Mouse (Mus musculus): ENCODE data around the gene Nxph1.

Nxph1 gene

DNA sequence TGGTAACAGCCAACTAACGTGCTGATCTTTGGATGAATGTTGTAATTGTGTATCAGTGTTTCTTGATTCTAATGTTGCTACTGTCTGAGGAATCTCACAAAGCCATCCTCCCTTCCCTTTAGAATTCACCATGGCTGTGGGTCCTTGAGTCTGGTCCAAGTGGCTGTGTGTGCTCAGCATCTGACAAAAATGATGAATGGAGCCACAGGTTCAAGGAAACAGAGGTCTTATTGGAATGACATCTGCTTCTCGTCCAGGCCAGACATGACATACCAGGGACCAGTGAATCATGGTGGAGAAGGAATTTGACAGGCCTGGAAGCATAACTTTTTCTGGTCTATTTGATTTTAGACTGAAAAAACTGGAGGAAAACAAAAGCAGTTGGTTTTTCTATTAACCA is 22.3 kb downstream of the Nxph1 start:
- DNase-seq, result no peak

DNA sequence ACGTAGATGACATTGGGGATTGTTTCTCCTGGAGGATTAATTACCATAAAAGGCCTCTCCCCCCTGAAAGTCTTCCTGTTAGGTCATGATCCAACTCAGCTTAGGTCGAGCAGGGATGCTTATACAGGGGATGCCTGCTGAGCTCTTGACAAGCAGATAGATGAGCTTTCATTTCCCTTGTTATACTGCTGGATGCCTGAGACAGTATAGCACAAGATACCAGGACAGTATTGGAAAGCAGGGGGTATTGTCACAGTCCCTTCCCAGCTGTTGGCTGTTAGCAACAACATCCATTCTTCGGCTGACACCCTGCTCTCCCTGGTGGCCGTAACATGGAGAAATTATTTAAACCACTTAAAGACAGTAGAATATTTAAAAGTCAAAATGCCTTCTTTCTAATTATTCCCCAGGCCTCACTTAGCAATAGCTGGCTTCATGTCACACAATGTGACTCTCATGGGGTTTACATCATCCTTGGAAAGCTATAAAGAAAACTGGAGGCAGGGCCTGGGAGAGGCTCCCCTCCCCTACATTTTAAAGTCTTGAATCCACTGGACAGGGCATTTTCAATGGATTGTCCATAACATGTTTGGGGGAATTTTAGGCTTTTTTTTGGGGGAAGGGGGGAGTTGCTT is 31.1 kb downstream of the Nxph1 start:
- DNase-seq, result no peak

DNA sequence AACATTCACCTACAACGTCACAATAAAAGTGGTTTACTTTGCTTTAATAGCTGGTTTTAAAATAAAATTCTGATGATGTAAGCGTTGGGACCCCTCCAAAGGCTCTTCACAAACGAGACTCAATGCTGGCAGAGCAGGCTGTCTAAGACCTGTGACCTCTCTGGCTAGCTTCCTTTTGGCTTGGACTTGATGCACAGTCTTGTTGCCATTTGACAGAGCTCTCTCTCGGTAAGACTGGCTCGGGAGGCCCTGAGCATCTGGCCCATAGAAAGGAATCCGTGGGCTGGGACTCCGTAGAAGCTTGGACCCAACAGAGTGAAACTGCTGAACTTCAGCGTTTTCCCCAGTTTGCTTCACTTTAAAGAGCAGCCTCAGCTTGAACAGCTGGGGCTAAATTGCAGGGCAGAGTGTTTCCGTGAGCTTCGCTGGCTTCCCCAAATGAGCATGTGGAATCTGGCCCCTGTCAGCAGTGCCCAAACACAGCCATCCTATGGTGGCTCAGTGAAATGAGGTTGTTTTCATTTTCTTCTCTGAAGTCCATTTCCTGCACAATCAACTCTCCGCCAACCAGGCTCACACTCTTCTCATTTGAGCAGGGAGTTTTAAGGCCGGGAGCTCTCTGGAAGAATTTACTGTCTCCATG is 48.2 kb downstream of the Nxph1 start:
- DNase-seq, result peak; percentile 4 to 18

GRCm38 (mm10) chr6:8997326-8997725 is 49.1 kb downstream of the Nxph1 start:
- DNase-seq, result no peak

DNA sequence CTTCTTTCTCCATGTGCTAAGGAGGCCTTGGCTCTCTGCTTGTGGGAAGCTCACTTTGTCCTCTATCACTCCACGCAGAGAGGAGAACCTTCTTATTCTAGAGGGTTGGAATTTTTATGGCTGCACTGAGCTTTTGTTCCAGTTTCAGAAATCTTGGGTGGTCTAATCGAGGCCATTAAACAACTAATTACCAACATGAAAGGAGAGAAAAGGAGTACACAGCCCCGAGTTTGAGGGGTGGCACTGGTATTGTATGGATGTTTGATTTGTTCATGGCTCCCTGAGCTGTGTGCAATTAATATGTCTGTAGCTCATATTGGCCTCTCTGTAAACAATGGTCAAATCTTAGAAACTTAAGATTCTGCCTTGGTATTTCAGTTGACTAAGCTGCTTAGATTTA is 54.5 kb downstream of the Nxph1 start:
- DNase-seq, result no peak

DNA sequence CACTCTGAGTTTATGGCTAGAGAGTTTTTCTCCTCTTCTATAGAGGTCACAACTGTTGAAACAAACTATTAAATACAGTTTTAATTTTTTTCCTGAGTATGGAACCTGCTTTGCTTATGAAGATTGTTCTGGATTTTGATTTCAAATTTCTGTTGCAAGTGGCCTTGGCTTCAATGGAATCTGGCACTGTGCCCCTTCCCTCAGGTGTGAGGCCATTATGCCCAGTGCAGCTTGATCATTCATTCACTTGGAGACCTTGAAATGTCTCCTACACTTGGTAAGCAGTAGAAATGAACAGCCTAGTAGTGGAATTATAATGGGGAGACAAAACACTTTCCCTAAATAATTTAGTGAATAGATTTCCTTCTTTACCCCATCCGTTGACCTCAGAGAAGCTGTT is 78.4 kb downstream of the Nxph1 start:
- no peak for DNase-seq

DNA sequence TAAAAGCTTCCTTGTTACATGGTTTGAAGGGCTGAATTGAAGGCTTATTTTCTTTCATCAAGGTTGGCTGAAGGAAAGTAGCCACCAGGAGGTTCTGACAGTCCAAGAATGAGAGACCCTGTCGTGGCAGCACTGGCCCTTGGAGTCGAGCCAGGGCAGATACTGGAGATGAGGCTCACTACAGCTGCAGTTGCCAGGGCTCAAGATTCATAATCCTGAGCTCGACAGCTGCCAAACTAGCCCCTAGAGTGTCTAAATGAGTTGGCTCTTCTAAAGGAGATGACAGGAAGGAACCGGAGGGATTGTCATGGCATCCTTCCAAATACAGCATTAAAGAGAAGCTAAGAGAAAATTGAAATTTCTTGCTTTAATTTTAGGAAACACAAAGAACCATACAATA is 78.9 kb downstream of the Nxph1 start:
- no peak for DNase-seq

- DNase-seq, result no peak
These were observed 80.3 kb downstream of the Nxph1 start for GRCm38 (mm10) chr6:9028501-9028900.

DNA sequence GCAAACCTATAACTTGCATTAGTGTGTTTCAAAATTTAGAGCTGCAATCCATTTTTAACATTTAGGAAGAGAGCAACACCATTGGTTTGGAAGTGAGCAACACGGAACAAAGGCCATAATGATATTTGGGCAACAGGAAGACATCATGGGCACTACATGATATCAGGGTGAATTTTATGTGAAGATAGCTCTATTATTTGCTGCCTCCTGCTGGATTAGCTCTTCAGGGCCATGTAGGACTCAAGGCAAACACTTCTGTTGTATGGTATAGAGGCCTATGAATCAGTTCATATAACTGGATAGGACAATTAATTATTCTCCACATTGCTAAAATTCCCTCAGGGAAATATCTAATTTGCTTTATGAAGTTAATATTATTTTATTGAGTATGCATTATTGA is 91.1 kb downstream of the Nxph1 start:
- DNase-seq, result no peak

GRCm38 (mm10) chr6:9040991-9041390 is 92.8 kb downstream of the Nxph1 start:
- DNase-seq, result no peak

DNA sequence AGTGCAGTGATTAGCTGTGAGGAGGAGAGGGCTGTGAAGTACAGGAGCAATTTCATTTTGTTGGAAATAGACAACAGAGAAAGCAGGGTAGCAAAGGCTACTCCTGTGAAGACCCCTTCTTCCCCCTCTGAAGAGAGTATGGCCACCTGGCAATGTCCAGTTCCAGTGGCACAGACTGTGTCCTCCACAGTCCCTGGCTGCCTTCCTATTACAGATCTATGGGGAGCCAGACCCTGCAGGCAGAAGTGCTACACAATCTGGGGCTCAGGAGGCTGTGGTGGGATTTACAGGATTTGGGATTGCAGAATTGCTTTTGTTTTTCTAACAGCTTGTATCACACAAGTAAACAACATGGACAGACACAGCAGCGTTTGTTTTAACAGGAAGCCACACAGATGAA is 94.2 kb downstream of the Nxph1 start:
- DNase-seq, result no peak

DNA sequence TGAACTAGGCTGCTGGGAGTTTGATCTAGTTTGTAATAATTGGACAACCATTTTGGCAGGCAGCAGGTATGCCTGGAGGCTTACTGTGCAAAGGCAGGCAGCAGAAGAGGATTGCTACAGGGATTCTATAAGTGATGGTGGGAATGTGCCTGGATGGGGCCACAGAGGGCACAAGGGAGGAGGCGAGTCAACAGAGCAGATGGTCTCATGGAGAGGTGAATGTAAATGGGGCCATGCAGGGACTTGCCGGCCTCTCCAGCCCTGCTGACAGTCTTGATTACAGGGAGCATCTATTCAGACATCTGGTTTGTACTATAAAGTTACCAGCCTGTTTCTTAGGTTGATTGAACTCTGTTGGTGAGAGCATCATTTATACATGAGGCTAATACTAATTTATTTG is 98.6 kb downstream of the Nxph1 start:
- DNase-seq, result no peak

- DNase-seq, result no peak
These were observed 113.3 kb downstream of the Nxph1 start for GRCm38 (mm10) chr6:9061261-9062105.

DNA sequence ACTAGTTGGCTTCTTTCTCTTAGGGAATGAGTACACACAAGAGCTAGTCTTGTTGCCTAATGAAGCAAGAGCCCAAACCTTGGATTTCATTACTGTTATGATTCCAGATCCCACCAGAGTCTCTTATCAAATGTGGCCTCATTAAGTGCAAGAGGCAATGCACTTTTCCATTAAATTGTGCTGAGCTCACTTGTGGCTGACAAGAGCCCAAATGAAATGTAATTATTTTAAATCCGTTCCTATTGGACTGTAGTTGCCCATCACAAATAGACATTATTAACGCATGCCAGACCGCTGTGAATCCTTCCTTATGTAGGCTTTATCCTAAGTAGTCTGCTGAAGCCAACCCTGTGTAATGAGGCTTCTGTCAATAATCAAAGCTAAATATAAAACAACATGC is 118.2 kb downstream of the Nxph1 start:
- no peak for DNase-seq

GRCm38 (mm10) chr6:9069913-9070312 is 121.7 kb downstream of the Nxph1 start:
- DNase-seq, result no peak

GRCm38 (mm10) chr6:9076463-9076862 is 128.2 kb downstream of the Nxph1 start:
- no peak for DNase-seq

- DNase-seq, result no peak
These were observed 129.8 kb downstream of the Nxph1 start for GRCm38 (mm10) chr6:9077793-9078689.

DNA sequence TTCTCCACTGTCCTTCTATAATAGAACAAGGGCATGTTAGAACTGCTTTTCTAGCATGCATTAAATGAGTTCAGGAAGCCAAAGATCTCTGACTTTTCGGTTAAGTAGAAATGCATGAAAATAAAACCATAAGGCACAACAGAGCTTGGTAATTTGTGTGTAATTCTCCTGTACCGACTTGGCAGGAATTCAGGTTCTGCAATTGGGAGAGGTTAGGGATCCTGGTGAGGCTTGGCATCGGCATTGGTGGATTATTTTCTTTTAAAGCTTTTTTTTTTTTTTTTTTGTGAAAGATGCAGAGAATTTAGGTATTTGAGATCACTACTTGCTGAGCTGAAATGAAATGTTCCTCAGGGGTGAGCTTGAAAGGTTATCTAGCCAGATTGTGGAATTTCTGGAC is 135.6 kb downstream of the Nxph1 start:
- no peak for DNase-seq

- no peak for DNase-seq
These were observed 149.1 kb downstream of the Nxph1 start for GRCm38 (mm10) chr6:9097345-9097744.

GRCm38 (mm10) chr6:9107366-9107765 is 159.1 kb downstream of the Nxph1 start:
- no peak for DNase-seq

- no peak for DNase-seq
These were observed 170.9 kb downstream of the Nxph1 start for GRCm38 (mm10) chr6:9119136-9119535.

DNA sequence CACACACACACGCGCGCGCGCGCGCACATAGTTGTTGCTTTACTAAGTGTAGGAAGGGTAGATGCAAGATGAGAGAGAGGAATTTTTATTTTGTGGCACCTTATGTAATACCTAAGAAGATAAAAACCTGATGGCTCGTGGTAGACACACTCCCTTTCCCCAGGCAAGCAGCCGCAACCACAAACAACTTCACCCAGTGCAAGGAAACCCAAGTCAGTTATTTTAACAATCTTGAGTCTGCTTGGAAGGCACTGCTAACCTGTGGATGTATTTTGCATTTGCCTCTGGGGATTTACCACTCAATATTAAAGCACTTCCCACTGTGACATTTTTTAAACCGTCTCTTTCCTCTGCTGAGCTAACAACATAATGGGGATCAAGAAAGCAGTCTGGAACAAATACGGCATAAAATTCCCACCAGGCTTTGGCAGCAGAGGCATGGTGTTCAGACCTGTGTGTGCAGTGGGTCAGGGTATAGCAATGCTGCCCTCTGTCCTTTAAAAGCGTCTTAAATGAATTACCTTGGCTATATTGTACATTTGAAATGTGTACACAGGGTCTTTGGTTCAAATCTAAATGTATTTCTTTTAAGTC is 176.2 kb downstream of the Nxph1 start:
- no peak for DNase-seq
